Mouse (Mus musculus) embryo, embryonic 11.5 days (tissue): ENCODE data around the gene Iqsec3.

Source experiments
- DNase-seq: peaks from one replicate; pipeline ENCODE4 v3.0.0-alpha.2; 2012; ENCODE audit warnings: low read depth, low spot score

The Iqsec3 gene

DNA sequence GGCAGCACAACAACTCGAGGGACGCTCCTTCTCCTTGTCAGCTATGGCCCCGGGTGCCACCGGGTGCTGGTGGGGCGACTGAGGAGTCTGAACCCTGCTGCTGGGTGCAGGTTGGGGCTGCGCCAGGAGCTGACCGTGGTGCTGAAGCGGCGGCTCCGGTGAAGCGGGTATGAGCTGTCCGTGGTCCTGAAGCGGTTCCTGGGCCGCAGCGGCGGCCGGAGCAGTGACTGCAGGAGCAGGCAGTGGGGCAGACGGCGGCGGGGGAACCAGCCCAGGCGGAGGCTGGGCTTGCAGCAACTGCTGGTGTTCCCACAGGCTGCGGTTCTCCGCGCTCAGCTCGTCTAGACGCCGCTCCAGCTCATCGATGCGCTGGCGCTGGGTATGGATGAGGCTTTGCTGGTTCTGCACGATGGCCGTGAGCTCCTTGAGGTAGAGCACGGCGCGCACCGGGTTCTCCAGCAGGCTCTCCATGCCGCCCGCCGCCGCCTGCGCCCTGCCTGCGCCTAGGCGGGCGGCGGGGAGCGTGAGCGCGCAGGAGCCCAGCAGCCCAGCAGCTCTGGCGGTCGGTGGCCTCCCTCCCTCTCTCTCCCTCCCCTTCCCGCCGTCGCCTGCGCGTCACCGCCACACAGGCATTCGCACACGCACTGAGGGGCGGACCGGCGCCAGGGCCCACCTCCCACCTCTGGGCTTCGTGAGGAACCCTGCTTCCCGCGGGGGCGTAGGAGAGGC is at the start of gene Iqsec3:
TSS of gene Iqsec3 (minus strand) at position 586 of the 729 bp plus-strand sequence.
- peak; percentile 81 for DNase-seq

- DNase-seq, result no peak
These were observed 48.7 kb upstream of the Iqsec3 start for GRCm38 (mm10) chr6:121522106-121522705.

GRCm38 (mm10) chr6:121521030-121521429 is 47.6 kb upstream of the Iqsec3 start:
- no peak for DNase-seq

- no peak for DNase-seq
These were observed 46.4 kb upstream of the Iqsec3 start for GRCm38 (mm10) chr6:121519896-121520295.

- DNase-seq, result no peak
These were observed 45.9 kb upstream of the Iqsec3 start for GRCm38 (mm10) chr6:121519266-121519810.

DNA sequence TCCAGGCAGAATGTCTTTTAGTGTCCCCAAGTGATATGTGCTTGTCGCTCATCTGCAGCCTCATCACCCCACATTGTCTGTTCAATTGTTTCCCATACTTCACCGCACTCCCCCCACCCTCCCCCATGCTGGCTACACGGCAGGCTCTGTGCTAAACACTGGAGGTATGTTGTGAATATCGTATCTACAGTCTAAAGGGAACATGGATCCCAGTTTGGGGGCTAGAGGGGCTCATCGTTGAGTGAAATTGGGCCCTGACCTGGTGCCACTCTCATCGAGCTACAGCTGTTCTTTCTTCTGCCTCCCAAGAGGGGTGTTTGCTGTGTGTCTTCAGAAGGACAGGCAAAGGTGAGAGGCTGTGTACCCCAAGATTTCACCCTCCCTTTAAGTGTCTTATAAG is 44.2 kb upstream of the Iqsec3 start:
- DNase-seq, result no peak

- no peak for DNase-seq
These were observed 36.9 kb upstream of the Iqsec3 start for GRCm38 (mm10) chr6:121510381-121510780.

- DNase-seq, result no peak
These were observed 36.4 kb upstream of the Iqsec3 start for GRCm38 (mm10) chr6:121509871-121510270.

DNA sequence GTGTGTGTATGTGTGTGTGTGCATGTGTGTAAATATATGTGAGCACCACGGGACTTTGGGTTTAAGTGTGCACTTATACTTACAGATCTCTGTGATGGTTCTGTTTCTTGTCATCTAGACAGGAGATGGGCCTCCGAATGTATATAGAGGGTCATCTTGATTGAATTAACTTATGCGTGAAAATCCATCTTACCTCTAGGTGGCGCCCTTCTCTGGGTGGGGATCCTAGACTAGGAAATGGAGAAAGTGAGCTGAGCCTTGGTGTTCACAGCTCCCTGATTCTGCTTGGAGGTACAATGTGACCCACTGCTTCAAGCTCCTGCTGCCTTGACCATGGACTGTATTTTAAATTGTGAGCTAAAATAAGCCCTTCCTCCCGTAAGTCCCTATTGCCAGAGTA is 34.8 kb upstream of the Iqsec3 start:
- no peak for DNase-seq

DNA sequence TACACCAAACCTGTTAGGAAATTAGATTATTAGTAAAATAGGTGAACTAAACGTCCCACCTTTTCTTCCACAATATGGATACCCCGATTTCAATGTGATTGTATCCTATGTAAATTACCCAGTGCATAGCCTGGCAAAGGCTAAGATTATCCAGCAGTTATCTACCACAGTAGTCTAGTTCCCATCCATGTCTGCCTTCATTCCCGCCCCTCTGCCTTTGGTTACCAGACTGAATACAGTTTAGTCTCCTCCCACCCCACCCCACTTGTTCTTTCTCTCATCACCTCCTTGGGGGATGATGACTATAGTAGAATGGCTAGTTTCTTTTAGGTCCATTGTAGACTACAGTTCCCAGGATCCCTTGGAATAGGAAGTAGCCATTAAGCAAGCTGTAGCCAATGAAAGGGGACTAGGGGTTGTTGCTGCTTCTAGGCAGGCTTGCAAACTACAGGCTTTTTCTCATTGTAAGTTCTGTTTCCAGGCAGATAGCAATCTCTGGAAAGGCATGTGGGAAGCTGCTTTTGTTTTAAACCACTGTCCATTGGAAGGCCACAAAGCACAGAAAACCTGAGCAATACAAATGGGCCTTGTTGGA is 27.7 kb upstream of the Iqsec3 start:
- no peak for DNase-seq

GRCm38 (mm10) chr6:121499856-121500255 is 26.4 kb upstream of the Iqsec3 start:
- DNase-seq, result no peak

- DNase-seq, result no peak
These were observed 25.5 kb upstream of the Iqsec3 start for GRCm38 (mm10) chr6:121498819-121499535.

DNA sequence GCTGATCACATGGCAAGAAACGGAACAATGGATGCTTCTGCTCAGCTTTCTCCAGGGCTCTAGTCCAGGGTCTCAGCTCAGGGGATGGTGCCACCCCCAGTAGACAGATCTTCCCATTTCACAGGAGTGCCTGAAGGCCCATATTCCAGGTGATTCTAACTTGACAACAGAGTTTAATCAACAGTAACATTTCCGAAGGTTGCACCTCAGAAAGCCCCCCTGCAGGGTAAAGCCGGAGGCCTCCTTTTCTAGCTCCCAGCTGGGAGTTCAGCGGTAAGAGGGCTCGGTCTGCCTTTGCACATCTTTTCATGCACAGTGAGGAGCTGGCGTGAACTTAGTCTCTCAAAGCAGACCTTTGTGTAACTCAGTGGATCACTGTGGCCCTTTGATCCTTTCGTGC is 22.1 kb upstream of the Iqsec3 start:
- DNase-seq, result no peak

DNA sequence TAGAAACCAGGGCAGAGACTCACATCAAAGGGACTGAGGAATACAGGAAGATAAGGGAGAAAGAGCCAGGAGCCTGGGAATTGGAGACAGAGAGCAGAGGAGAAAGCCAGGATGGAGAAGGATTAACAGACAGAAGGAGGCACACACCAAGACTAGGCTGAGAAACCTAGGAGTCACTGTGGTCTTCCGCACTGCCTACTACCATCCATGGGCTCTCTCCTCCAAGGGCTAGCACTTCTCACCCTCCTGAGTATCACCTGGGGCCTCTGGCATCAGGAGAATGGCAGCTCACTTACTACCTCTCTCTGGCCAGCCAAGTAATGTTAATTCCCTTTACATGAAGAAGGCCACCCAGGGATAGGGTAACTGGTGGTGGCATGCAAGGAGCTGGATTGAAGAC is 21.5 kb upstream of the Iqsec3 start:
- DNase-seq, result no peak

- no peak for DNase-seq
These were observed 20.8 kb upstream of the Iqsec3 start for GRCm38 (mm10) chr6:121494319-121494718.

DNA sequence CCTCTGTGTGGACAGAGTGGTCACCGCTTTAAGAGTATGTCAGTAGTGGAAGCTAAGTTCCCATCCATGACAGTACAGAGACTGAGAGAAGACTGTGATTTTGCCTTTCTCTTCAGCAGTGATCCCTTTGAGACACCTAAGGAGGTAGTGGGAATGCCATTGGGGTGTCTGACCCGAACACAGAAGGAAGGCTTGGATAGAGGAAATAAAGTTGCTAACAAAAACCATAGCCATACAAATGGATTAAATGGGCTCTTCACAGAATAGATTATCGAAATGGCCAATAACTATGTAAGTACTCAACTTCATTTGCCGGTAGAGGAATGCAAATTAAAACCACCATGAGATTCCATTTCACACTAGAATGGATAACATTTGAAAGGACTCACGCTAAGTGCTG is 17.9 kb upstream of the Iqsec3 start:
- DNase-seq, result no peak

GRCm38 (mm10) chr6:121472273-121472672 is 1.2 kb downstream of the Iqsec3 start:
- no peak for DNase-seq

DNA sequence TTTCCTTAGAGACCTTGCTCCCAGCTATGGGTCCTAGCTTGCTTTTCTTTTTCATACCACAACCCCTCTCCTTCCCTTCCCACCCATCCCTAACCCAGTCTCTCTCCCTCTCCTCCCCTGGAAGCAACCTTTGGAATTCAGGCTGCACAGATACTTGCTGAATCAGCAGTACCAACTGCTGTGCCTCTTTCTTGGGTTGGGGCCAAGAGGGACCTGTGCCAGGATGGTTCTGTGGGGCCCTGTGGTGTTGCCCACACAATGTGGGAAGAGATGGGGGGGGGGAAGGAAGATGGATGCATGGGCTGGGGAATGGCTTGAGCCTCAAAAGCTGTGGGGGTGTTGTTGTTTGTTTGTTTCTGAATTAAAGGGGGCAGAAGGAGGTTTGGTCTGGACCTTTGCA is 5.2 kb downstream of the Iqsec3 start:
- DNase-seq, result no peak

- DNase-seq, result no peak
These were observed 10.7 kb downstream of the Iqsec3 start for GRCm38 (mm10) chr6:121462628-121463340.

- DNase-seq, result no peak
These were observed 16.1 kb downstream of the Iqsec3 start for GRCm38 (mm10) chr6:121457381-121457780.

DNA sequence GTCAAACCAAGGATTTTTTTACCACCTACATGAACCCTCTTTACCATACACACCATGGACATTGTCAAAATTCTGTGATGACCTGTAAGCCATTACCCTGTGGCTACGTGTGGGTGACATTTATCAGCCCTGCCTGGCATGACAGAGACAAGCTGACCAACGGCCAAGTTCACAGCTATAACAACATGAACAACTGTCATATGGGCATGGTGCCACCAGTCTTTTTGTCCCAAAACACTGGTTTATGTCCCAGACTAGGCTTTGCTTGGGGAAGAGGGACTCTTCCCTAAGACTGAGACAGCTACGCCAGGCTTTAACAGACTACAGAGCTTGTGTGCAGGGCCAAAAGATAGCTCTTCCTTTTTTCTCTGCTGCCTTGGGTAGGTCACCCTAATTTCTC is 16.8 kb downstream of the Iqsec3 start:
- no peak for DNase-seq
